Mouse (Mus musculus): ENCODE data around the gene Pak4.

DNA sequence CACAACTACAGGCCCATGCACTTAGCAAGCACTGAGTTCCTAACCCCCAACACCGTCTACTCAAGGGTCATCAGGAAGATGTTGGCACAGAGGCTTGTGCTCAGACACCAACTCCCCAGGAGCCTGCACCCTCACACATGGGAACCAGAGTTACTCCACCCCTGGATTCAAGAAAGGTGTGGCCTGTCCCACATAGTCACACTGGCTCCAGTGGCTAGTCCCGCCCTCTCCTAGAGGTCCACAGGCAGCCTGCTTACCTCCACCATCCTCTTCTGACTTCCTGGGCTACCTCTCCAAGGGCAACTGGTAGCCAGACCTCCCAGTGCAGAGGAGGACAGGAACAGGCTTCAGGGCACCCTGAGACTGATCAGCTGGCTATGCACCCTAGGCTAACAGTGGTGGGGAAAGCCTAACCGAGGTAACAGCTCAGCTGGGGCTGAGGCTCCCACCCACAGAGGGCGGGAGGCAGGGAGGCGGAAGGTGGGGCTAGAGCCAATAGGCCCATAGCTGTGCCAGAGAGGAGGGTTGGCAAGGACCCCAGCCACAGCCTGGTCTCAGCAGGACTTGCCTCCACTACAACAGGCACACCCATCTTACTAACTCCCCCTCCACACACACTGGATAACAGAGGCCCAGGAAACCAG lies 21.6 kb downstream of the Pak4 start:
- no peak for TF ChIP-seq CTCF (IDR thresholded peaks at IDR 0.05; ENCODE audit: control insufficient read depth, insufficient read depth, insufficient read length)
- no peak for TF ChIP-seq MAX (IDR thresholded peaks at IDR 0.05)
- no peak for TF ChIP-seq CEBPB (IDR thresholded peaks at IDR 0.05; ENCODE audit: low read depth)
- TF ChIP-seq USF1 (IDR thresholded peaks at IDR 0.05; ENCODE audit: low read depth) = no peak
- TF ChIP-seq MYOG (IDR thresholded peaks at IDR 0.05; ENCODE audit: control insufficient read depth, extremely low read depth, insufficient read length) = no peak
- no peak for TF ChIP-seq MYOD1 (IDR thresholded peaks at IDR 0.05; ENCODE audit: control insufficient read depth, insufficient read length, low read depth)
- no peak for TF ChIP-seq FOSL1 (IDR thresholded peaks at IDR 0.05; ENCODE audit: insufficient read depth, low read length, poor library complexity, severe bottlenecking)
